Mouse (Mus musculus) E14TG2a.4 (cell line): Measurements from ENCODE around the gene Cep95.

Experiments
- H3K27me3 ChIP-seq: 2 replicates; pipeline ENCODE4 v1.6.1; 2014; ENCODE audit warnings: low read length, control low read depth; ENCODE audit not compliant: insufficient read depth
- H3K36me3 ChIP-seq: 2 replicates; pipeline ENCODE4 v1.6.1; 2014; ENCODE audit warnings: low read length, control low read depth; ENCODE audit not compliant: insufficient read depth
- H3K4me1 ChIP-seq: replicated peaks from 2 replicates; pipeline ENCODE4 v1.6.1; 2014; ENCODE audit warnings: low read depth, low read length, control low read depth
- H3K4me3 ChIP-seq: replicated peaks from 2 replicates; pipeline ENCODE4 v1.5.1; 2014; ENCODE audit warnings: mild to moderate bottlenecking, low read length
- H3K9me3 ChIP-seq: 2 replicates; pipeline ENCODE4 v1.6.1; 2014; ENCODE audit warnings: low read length, control low read depth
- CTCF ChIP-seq: conservative IDR thresholded peaks from 2 replicates; pipeline ENCODE4 v1.5.1; 2014; ENCODE audit warnings: low read length
- NANOG ChIP-seq: IDR thresholded peaks from 2 replicates; pipeline ENCODE4 v1.6.1; 2014; ENCODE audit warnings: borderline replicate concordance, low read length, mixed read lengths
- POU5F1 ChIP-seq: IDR thresholded peaks from 2 replicates; pipeline ENCODE4 v1.6.1; 2014; ENCODE audit warnings: low read length, borderline replicate concordance

The Cep95 gene

DNA sequence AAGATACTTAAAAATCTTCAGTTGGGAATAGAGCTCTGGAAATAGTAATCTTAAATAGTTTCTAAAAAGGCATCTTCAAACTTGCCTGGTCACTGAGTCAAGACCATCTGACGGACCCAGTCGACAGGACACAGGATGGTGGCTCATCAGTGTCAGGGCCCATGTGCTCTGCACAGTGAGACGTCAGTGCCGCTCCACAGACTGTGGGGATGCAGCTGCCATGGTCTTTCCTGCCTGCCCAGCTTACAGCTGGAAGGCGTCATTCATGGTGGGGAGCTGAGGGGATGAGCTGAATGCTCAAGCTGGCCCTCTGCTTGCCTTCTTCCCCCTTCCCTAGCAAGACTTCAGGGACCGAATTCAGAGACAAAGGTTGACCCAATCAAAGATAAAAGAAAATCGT, 27.3 kb downstream of the Cep95 start:
- H3K9me3 ChIP-seq, result no peaks in the 10 kb centered on the region
- H3K4me1 ChIP-seq, result peaks cover 18% of the 10 kb centered on the region
- H3K27me3 ChIP-seq, result no peaks in the 10 kb centered on the region
- H3K4me3 ChIP-seq, result no peak overlapping the region
- peaks cover 99% of the 10 kb centered on the region for H3K36me3 ChIP-seq
- no peak for TF ChIP-seq NANOG
- no peak for TF ChIP-seq CTCF
- no peak for TF ChIP-seq POU5F1

DNA sequence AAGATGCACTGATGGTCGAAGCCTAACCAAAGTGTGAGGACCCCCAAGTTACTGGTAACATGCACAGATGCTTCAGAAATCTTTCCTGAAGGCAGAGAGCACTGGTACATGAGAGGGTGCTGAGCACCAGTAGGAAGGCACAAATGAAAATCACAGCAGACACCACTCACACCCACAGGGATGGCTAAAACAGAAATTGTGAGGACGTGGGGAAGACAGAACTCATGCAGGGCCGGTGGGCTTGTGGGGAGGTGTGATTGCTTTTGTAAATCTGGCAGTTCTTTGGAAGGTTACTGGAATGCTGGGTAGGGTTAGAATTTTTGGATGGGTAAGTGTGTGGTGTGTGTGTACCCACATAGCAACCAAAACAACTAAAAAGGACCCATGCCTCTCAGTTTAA, 28.1 kb downstream of the Cep95 start:
- Histone ChIP-seq H3K4me3 (no peak overlapping the region), H3K9me3 (no peaks in the 10 kb centered on the region), H3K36me3 (peaks cover 97% of the 10 kb centered on the region), H3K27me3 (no peaks in the 10 kb centered on the region), H3K4me1 (peaks cover 18% of the 10 kb centered on the region)
- no peak for TF ChIP-seq POU5F1
- no peak for TF ChIP-seq NANOG
- no peak for TF ChIP-seq CTCF

GRCm38 (mm10) chr11:106817808-106818207, 28.8 kb downstream of the Cep95 start:
- TF ChIP-seq POU5F1, result no peak
- no peak for TF ChIP-seq CTCF
- TF ChIP-seq NANOG, result no peak
- Histone ChIP-seq H3K36me3 (peaks cover 97% of the 10 kb centered on the region), H3K4me3 (no peak overlapping the region), H3K9me3 (no peaks in the 10 kb centered on the region), H3K4me1 (peaks cover 18% of the 10 kb centered on the region), H3K27me3 (no peaks in the 10 kb centered on the region)

DNA sequence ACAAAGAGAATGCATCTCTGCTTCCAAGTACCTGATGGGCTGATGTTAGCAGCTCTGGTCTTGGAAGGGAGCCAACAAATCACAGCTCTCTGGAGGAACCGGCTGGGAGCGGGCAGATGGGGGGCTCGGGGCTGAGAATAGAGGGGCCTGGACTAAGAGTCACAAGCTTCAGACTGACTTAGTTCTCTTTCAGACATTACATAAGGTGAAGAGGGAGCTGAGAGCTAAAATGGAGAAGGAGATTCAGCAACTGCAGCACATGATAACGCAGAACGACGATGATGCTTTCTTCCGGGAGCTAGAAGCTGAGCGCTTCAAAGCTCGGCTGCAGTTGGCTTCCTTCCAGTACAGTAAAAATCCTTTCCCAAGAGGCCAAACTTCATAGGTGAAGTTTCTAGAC, 29.3 kb downstream of the Cep95 start:
- Histone ChIP-seq H3K27me3 (no peaks in the 10 kb centered on the region), H3K36me3 (peaks cover 95% of the 10 kb centered on the region), H3K4me3 (no peak overlapping the region), H3K4me1 (peaks cover 18% of the 10 kb centered on the region), H3K9me3 (no peaks in the 10 kb centered on the region)
- no peak for TF ChIP-seq POU5F1
- no peak for TF ChIP-seq CTCF
- no peak for TF ChIP-seq NANOG

DNA sequence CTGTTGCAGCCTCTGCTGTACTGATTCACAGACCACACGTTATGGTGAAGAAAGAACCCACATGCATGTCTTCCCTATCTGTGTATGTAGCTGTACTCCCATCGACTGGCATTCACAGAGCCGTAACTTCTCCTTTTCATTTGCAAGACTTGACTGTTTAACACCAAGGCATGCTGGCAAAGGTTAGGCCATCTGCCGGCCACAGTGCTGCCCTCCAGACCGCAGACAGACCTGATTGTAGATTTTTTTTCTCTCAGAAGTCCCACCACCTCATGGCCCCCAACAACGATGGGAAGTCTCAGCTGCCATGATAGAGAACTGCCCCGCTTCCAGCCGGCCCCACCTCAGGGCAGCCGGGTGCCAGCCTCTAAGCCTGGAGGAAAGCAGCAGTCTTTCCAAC, 30.5 kb downstream of the Cep95 start:
- TF ChIP-seq CTCF (no peak), NANOG (no peak), POU5F1 (no peak)
- H3K4me3 ChIP-seq, result no peak overlapping the region
- peaks cover 93% of the 10 kb centered on the region for H3K36me3 ChIP-seq

DNA sequence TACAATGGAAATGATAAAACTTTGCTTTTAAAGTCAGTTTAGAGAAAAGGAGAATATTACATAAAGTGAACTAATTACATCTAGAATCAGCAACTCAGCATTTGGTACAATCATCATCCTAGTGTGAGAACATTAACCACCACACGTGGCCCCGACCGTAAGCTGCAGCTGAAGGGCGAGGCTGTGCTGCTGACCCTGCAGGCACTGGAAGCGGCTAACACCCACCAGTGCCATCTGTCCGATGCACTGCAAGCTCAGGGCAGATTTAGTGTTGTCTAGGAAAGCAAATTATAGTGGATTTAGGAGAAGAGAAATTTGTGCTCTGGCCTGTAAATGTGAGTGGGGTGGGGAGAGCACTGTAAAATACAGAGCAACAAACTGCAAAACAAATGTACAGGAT, 31.2 kb downstream of the Cep95 start:
- TF ChIP-seq NANOG (no peak), CTCF (no peak), POU5F1 (no peak)
- Histone ChIP-seq H3K4me3 (no peak overlapping the region), H3K27me3 (no peaks in the 10 kb centered on the region), H3K36me3 (peaks cover 91% of the 10 kb centered on the region), H3K9me3 (no peaks in the 10 kb centered on the region), H3K4me1 (peaks cover 6% of the 10 kb centered on the region)

More for the DNA sequence above, 30.5 kb downstream of the Cep95 start:
- peaks cover 12% of the 10 kb centered on the region for H3K4me1 ChIP-seq
- H3K9me3 ChIP-seq, result no peaks in the 10 kb centered on the region
- H3K27me3 ChIP-seq, result no peaks in the 10 kb centered on the region

DNA sequence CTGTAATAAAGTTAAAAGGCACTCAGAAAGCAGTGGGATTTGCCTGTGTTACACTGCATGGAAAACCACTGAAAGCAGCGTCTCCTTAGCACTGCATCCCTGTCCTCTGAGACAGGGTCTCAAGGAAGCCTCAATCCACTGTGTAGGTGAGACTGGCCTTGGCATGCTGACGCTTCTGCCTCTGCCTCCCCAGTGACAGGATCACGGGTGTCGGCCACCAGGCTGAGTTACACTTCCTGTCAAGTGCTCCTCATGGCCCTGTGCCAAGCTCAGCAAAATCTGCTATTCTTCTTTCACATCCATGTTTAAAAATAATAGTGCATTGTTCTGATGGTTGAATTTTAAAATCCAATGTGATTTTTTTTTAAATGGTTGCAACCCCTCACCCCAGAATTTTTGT, 31.9 kb downstream of the Cep95 start:
- Histone ChIP-seq H3K27me3 (no peaks in the 10 kb centered on the region), H3K9me3 (no peaks in the 10 kb centered on the region), H3K4me1 (peaks cover 3% of the 10 kb centered on the region; the same call in 1 of the 2 replicates), H3K36me3 (peaks cover 87% of the 10 kb centered on the region), H3K4me3 (no peak overlapping the region)
- TF ChIP-seq POU5F1 (no peak), CTCF (no peak), NANOG (no peak)

DNA sequence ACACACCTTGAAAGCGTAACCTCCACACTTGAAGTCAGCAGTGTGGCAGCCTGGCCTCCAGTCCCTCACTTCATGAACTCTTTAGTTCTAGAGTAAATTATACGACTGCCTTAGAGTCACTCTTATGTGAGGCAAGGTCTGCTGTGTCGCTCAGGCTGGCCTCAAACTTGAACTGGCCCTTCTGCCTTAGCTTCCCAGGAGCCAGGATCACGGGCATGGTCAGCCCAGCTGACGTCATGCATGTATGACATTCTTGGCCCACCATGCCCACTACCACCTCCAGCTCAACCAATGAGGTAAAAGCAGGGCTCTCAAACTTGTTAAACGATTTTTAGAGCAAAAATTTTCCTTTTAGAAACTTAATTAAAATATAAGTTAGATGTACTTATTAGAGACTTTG, 32.3 kb downstream of the Cep95 start:
- Histone ChIP-seq H3K36me3 (peaks cover 86% of the 10 kb centered on the region), H3K9me3 (no peaks in the 10 kb centered on the region), H3K4me1 (peaks cover 3% of the 10 kb centered on the region; the same call in 1 of the 2 replicates), H3K4me3 (no peak overlapping the region), H3K27me3 (no peaks in the 10 kb centered on the region)
- no peak for TF ChIP-seq NANOG
- no peak for TF ChIP-seq POU5F1
- TF ChIP-seq CTCF, result no peak

- no peak for TF ChIP-seq POU5F1
- no peak for TF ChIP-seq NANOG
- no peak for TF ChIP-seq CTCF
- no peak overlapping the region for H3K4me3 ChIP-seq
- no peaks in the 10 kb centered on the region for H3K9me3 ChIP-seq
- peaks cover 3% of the 10 kb centered on the region; the same call in 1 of the 2 replicates for H3K4me1 ChIP-seq
- peaks cover 80% of the 10 kb centered on the region for H3K36me3 ChIP-seq
- no peaks in the 10 kb centered on the region for H3K27me3 ChIP-seq
These were observed 33.4 kb downstream of the Cep95 start for GRCm38 (mm10) chr11:106822491-106822890.
